Mouse (Mus musculus): ENCODE measurements at regions not wholly inside any gene's neighbourhood (a gene's known extent, or its start where the extent isn't known, plus 50 kb on each side); places are given as distances from the start of the nearest gene placed in this dataset.

GRCm38 (mm10) chr13:90823877-90824276, 81.3 kb downstream of the Atp6ap1l start:
- TF ChIP-seq CTCF (IDR thresholded peaks at IDR 0.05; ENCODE audit: borderline replicate concordance, insufficient read depth, low read length) (no peak), POLR2A (IDR thresholded peaks at IDR 0.05; ENCODE audit: low read depth, low read length) (no peak)
- no peak overlapping the region for H3K27ac ChIP-seq (ENCODE audit: insufficient read depth, low read length)
- no peaks in the 10 kb centered on the region for H3K4me1 ChIP-seq (ENCODE audit: control insufficient read depth, insufficient read depth, low read length)
- H3K4me3 ChIP-seq (ENCODE audit: insufficient read depth, low read length): no peak overlapping the region

- TF ChIP-seq POLR2A (IDR thresholded peaks at IDR 0.05; ENCODE audit: low read depth, low read length) (no peak), CTCF (IDR thresholded peaks at IDR 0.05; ENCODE audit: borderline replicate concordance, insufficient read depth, low read length) (no peak)
- H3K27ac ChIP-seq (ENCODE audit: insufficient read depth, low read length): no peak overlapping the region
- H3K4me3 ChIP-seq (ENCODE audit: insufficient read depth, low read length): no peak overlapping the region
- no peaks in the 10 kb centered on the region for H3K4me1 ChIP-seq (ENCODE audit: control insufficient read depth, insufficient read depth, low read length)
Observed at GRCm38 (mm10) chr13:90821898-90822297, 83.3 kb downstream of the Atp6ap1l start.

GRCm38 (mm10) chr13:90820453-90820852, 84.7 kb downstream of the Atp6ap1l start:
- no peak for TF ChIP-seq POLR2A (IDR thresholded peaks at IDR 0.05; ENCODE audit: low read depth, low read length)
- Histone ChIP-seq H3K4me3 (ENCODE audit: insufficient read depth, low read length) (no peak overlapping the region), H3K27ac (ENCODE audit: insufficient read depth, low read length) (no peak overlapping the region), H3K4me1 (ENCODE audit: control insufficient read depth, insufficient read depth, low read length) (no peaks in the 10 kb centered on the region)

- TF ChIP-seq POLR2A (IDR thresholded peaks at IDR 0.05; ENCODE audit: low read depth, low read length): no peak
- TF ChIP-seq CTCF (IDR thresholded peaks at IDR 0.05; ENCODE audit: borderline replicate concordance, insufficient read depth, low read length): no peak
Observed at GRCm38 (mm10) chr13:90819934-90820333, 85.2 kb downstream of the Atp6ap1l start.

GRCm38 (mm10) chr13:90814174-90814865, 90.8 kb downstream of the Atp6ap1l start:
- TF ChIP-seq POLR2A (IDR thresholded peaks at IDR 0.05; ENCODE audit: low read depth, low read length) (no peak), CTCF (IDR thresholded peaks at IDR 0.05; ENCODE audit: borderline replicate concordance, insufficient read depth, low read length) (no peak)
- peaks cover 5% of the 10 kb centered on the region; the same call in 1 of the 2 replicates for H3K4me1 ChIP-seq (ENCODE audit: control insufficient read depth, insufficient read depth, low read length)
- H3K4me3 ChIP-seq (ENCODE audit: insufficient read depth, low read length): no peak overlapping the region
- H3K27ac ChIP-seq (ENCODE audit: insufficient read depth, low read length): peak overlapping the region; percentile 36; the same call in 1 of the 2 replicates

More at GRCm38 (mm10) chr13:90819934-90820333, 85.2 kb downstream of the Atp6ap1l start:
- Histone ChIP-seq H3K27ac (ENCODE audit: insufficient read depth, low read length) (no peak overlapping the region), H3K4me3 (ENCODE audit: insufficient read depth, low read length) (no peak overlapping the region), H3K4me1 (ENCODE audit: control insufficient read depth, insufficient read depth, low read length) (no peaks in the 10 kb centered on the region)

- Histone ChIP-seq H3K4me3 (ENCODE audit: insufficient read depth, low read length) (no peak overlapping the region), H3K27ac (ENCODE audit: insufficient read depth, low read length) (no peak overlapping the region), H3K4me1 (ENCODE audit: control insufficient read depth, insufficient read depth, low read length) (peaks cover 5% of the 10 kb centered on the region; the same call in 1 of the 2 replicates)
- TF ChIP-seq CTCF (IDR thresholded peaks at IDR 0.05; ENCODE audit: borderline replicate concordance, insufficient read depth, low read length): no peak
- TF ChIP-seq POLR2A (IDR thresholded peaks at IDR 0.05; ENCODE audit: low read depth, low read length): no peak
Observed at GRCm38 (mm10) chr13:90810011-90810410, 95.1 kb downstream of the Atp6ap1l start.

GRCm38 (mm10) chr13:90799641-90800040, 105.5 kb downstream of the Atp6ap1l start:
- TF ChIP-seq CTCF (IDR thresholded peaks at IDR 0.05; ENCODE audit: borderline replicate concordance, insufficient read depth, low read length) (no peak), POLR2A (IDR thresholded peaks at IDR 0.05; ENCODE audit: low read depth, low read length) (no peak)
- H3K4me1 ChIP-seq (ENCODE audit: control insufficient read depth, insufficient read depth, low read length): peaks cover 20% of the 10 kb centered on the region
- H3K27ac ChIP-seq (ENCODE audit: insufficient read depth, low read length): peak overlapping the region; percentile 84
- no peak overlapping the region for H3K4me3 ChIP-seq (ENCODE audit: insufficient read depth, low read length)

GRCm38 (mm10) chr13:90798791-90799542, 106.2 kb downstream of the Atp6ap1l start:
- peaks cover 20% of the 10 kb centered on the region for H3K4me1 ChIP-seq (ENCODE audit: control insufficient read depth, insufficient read depth, low read length)
- H3K27ac ChIP-seq (ENCODE audit: insufficient read depth, low read length): peak overlapping the region; percentile 84; the same call in 1 of the 2 replicates
- TF ChIP-seq POLR2A (IDR thresholded peaks at IDR 0.05; ENCODE audit: low read depth, low read length): no peak
- no peak for TF ChIP-seq CTCF (IDR thresholded peaks at IDR 0.05; ENCODE audit: borderline replicate concordance, insufficient read depth, low read length)
- H3K4me3 ChIP-seq (ENCODE audit: insufficient read depth, low read length): no peak overlapping the region

- no peak for TF ChIP-seq POLR2A (IDR thresholded peaks at IDR 0.05; ENCODE audit: low read depth, low read length)
- TF ChIP-seq CTCF (IDR thresholded peaks at IDR 0.05; ENCODE audit: borderline replicate concordance, insufficient read depth, low read length): no peak
- H3K27ac ChIP-seq (ENCODE audit: insufficient read depth, low read length): no peak overlapping the region; the same call in 1 of the 2 replicates
- H3K4me3 ChIP-seq (ENCODE audit: insufficient read depth, low read length): no peak overlapping the region
- peaks cover 20% of the 10 kb centered on the region for H3K4me1 ChIP-seq (ENCODE audit: control insufficient read depth, insufficient read depth, low read length)
Observed at GRCm38 (mm10) chr13:90798381-90798780, 106.8 kb downstream of the Atp6ap1l start.

GRCm38 (mm10) chr13:90797209-90797608, 107.9 kb downstream of the Atp6ap1l start:
- TF ChIP-seq CTCF (IDR thresholded peaks at IDR 0.05; ENCODE audit: borderline replicate concordance, insufficient read depth, low read length) (no peak), POLR2A (IDR thresholded peaks at IDR 0.05; ENCODE audit: low read depth, low read length) (no peak)
- Histone ChIP-seq H3K4me1 (ENCODE audit: control insufficient read depth, insufficient read depth, low read length) (peaks cover 20% of the 10 kb centered on the region), H3K4me3 (ENCODE audit: insufficient read depth, low read length) (no peak overlapping the region), H3K27ac (ENCODE audit: insufficient read depth, low read length) (peak overlapping the region; percentile 100)
